Mouse (Mus musculus) 3134 (cell line): ENCODE results near the gene Tiprl.

Experiments
- DNase-seq: peaks from one replicate; pipeline ENCODE4 v3.0.0-alpha.2; 2011; ENCODE audit warnings: low spot score; ENCODE audit not compliant: insufficient read length; ENCODE audit errors: extremely low read depth

Gene Tiprl

DNA sequence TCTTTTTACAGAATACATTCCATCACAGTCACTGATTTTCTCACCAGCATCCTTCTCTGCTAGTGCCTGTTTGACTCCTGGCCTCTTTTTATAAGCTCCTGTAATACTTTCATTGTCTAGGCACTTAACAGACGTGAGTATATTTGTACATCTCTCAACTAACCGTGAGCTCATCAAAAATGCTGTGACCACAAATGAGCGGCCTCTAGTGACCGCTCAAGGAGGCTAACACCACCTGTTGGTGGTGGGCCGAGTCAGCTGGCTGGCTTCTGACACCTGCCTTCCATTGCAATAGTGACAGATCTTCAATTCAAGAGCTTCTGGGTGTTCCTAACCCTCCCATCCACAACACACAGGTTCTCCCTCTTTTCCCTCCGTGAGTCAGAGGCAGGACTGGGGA, 53.4 kb downstream of the Tiprl start:
- DNase-seq: no peak

GRCm38 (mm10) chr1:165179321-165179720, 57.5 kb downstream of the Tiprl start:
- DNase-seq: no peak

GRCm38 (mm10) chr1:165178075-165178474, 58.7 kb downstream of the Tiprl start:
- no peak for DNase-seq

GRCm38 (mm10) chr1:165174059-165174616, 62.7 kb downstream of the Tiprl start:
- no peak for DNase-seq

GRCm38 (mm10) chr1:165171277-165171676, 65.5 kb downstream of the Tiprl start:
- no peak for DNase-seq

- DNase-seq: no peak
Observed at GRCm38 (mm10) chr1:165170157-165170556, 66.6 kb downstream of the Tiprl start.

DNA sequence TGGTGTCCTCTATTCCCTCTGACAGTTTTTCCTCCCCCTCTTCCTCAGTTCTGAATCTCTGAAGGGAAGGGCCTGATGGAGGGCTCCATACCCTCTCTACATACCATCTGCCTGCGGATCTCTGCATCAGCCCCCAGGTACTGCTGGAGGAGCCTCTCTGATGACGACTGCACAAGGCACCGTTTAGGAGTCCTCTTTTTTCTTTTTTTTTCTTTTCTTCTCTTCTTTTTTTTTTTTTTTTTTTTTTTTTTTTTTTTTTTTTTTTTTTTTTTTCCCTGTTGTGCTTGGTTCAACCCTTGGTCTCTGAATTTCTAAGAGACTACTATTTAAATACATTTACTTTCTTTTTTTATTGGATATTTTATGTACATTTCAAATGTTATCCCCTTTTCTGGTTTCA, 67.3 kb downstream of the Tiprl start:
- DNase-seq: no peak

- no peak for DNase-seq
Observed at GRCm38 (mm10) chr1:165164920-165165319, 71.9 kb downstream of the Tiprl start.
